Mouse (Mus musculus): ENCODE measurements around the gene Galnt16. TPM values are rescaled to one million over a fixed set of nuclear protein-coding genes. Genes with fewer than 3 reads are reported as not detected.

Galnt16 gene
- polyA plus RNA-seq, 1 experiment from 2014 or later, result 3.7 TPM

DNA sequence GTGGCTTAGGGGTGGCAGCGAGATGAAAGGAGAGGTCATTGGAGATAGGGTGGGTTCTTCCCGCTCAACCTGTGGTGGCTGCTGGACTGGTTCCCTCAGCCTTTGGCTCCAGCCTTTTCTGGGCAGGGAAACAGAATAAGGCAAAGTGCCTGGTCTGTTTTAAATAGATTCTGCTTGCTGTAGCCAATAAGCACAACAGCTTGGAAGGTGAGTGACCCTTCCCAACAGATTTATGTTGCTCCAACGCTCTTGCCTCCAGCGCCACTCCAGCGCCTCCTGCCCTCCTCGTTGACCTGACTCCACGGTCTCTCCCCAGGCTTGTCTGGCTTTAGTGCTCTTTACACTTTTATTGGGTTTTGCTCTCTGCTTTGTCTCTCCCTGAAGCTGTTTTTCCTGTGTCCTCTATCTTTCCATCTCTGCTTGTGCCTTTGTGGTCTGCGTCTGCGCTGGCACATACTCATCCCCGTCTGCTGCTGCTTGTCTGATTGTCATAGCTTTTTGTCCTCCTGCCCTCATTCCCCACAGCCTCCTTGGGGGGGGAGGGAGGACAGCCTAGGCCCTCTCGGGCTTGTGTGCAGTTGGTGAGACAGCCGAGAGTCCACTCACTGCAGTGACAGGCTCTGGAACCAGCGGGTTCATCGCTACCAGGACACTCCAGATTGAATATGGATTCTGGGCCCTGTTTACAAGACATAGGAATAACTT lies 10.9 kb upstream of the Galnt16 start:
- ATAC-seq (ENCODE audit: extremely low read depth, insufficient number of reproducible peaks, low FRiP score, low TSS enrichment), result no peak
- 61% methylated on average over 14 of the region's 14 CpGs for WGBS
- peaks cover 11% of the 10 kb centered on the region; the same call in 1 of the 2 replicates for H3K27me3 ChIP-seq (replicated peaks)
- 0 out of 2 replicates have a peak, but pooled peaks cover 2% of the 10 kb centered on the region for H3K36me3 ChIP-seq
- no peak overlapping the region for H3K4me2 ChIP-seq
- 0 out of 2 replicates have a peak, but pooled peaks cover 3% of the 10 kb centered on the region for H3K4me1 ChIP-seq
- H3K27ac ChIP-seq (replicated peaks), result no peak overlapping the region
- no peak overlapping the region for H3K9ac ChIP-seq
- no peak overlapping the region for H3K4me3 ChIP-seq
- no peaks in the 10 kb centered on the region for H3K9me3 ChIP-seq

GRCm38 (mm10) chr12:80518393-80518756 lies 298 bp downstream of the Galnt16 start:
- peak overlapping the region; percentile 72 for H3K4me3 ChIP-seq
- WGBS, result under 1% methylated on average over 25 of the region's 25 CpGs
- no peak overlapping the region for H3K27ac ChIP-seq (replicated peaks)
- peaks cover 14% of the 10 kb centered on the region for H3K4me1 ChIP-seq
- peaks cover 95% of the 10 kb centered on the region for H3K27me3 ChIP-seq (replicated peaks)
- H3K9me3 ChIP-seq, result no peaks in the 10 kb centered on the region
- peak overlapping the region; percentile 100 for H3K4me2 ChIP-seq
- peak overlapping the region; percentile 76 for H3K9ac ChIP-seq
- no peaks in the 10 kb centered on the region for H3K36me3 ChIP-seq
- 0 out of 2 replicates have a peak, but pooled peaks have one; percentile 21 for ATAC-seq (ENCODE audit: extremely low read depth, insufficient number of reproducible peaks, low FRiP score, low TSS enrichment)

GRCm38 (mm10) chr12:80518757-80519620 lies 912 bp downstream of the Galnt16 start:
- ATAC-seq (ENCODE audit: extremely low read depth, insufficient number of reproducible peaks, low FRiP score, low TSS enrichment), result peak; percentile 21; the same call in 1 of the 2 replicates
- Histone ChIP-seq H3K4me1 (peaks cover 14% of the 10 kb centered on the region), H3K4me2 (peak overlapping the region; percentile 100), H3K4me3 (peak overlapping the region; percentile 72), H3K9me3 (no peaks in the 10 kb centered on the region), H3K27me3 (replicated peaks) (peaks cover 96% of the 10 kb centered on the region), H3K36me3 (no peaks in the 10 kb centered on the region), H3K27ac (replicated peaks) (no peak overlapping the region), H3K9ac (peak overlapping the region; percentile 76)
- under 1% methylated on average over 73 of the region's 90 CpGs for WGBS

DNA sequence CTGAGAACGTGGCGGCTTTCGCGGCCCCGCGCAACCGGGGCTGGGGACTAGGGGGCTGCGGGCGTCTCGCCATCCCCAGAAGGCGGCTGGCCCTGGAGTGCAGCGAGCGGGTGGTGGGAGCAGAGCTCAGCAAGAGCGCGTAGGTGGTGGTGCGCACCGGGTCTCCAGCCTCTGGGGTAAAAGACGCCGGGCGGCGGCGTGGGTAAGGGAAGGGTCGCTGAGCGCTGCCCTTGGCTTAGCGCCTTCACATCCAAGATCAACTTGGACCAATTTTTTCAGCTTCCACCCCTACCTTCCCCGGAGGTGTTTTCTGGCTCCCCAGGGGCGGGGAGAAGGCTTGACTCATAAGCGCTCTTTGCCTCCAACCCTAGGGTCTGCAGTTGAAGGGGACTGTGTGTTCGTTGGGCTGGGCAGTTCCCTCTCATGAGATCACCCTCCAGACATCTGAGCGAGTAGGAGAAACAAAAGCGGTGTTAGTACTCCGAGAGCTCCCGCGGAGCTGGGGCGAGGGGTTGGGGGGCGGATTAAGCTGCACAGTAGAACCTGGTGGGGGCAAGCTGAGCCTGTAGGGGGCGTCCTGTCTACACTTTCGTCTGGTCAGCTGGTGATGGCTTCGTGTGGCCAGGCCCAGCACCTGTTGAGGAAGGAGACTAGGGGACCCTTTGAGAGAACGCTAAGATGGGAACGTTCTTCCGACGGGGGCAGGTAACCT lies 1.7 kb downstream of the Galnt16 start:
- Histone ChIP-seq H3K9ac (peak overlapping the region; percentile 76), H3K36me3 (no peaks in the 10 kb centered on the region), H3K4me2 (peak overlapping the region; percentile 100), H3K27me3 (replicated peaks) (peaks cover 92% of the 10 kb centered on the region), H3K4me3 (peak overlapping the region; percentile 72), H3K4me1 (peaks cover 16% of the 10 kb centered on the region), H3K9me3 (no peaks in the 10 kb centered on the region), H3K27ac (replicated peaks) (no peak overlapping the region)
- ATAC-seq (ENCODE audit: extremely low read depth, insufficient number of reproducible peaks, low FRiP score, low TSS enrichment), result no peak
- WGBS, result 1% methylated on average over 43 of the region's 43 CpGs

DNA sequence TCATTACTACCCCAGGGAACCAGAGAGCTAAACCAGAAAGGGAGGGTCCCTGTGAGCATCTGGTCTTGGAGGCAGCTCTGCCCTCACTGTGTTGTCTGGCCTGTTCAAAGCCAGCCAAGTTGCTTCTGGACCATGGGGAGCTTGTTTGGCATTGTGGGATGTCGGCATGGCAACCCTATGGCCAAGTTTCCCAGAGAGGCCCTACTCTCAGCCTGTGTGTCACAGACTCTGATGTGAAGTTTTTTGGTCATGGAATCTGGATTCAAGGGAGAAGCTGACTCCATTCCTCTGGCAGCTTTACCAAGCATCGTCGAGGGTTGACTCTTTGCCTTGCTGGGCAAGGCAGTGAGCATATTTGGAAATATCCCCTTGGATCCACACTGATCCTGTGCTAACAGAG lies 3.9 kb downstream of the Galnt16 start:
- H3K27me3 ChIP-seq (replicated peaks), result peaks cover 77% of the 10 kb centered on the region
- H3K4me1 ChIP-seq, result peaks cover 19% of the 10 kb centered on the region
- WGBS, result 70% methylated on average over 3 of the region's 3 CpGs
- no peaks in the 10 kb centered on the region for H3K36me3 ChIP-seq
- H3K4me2 ChIP-seq, result no peak overlapping the region
- H3K4me3 ChIP-seq, result no peak overlapping the region
- no peak for ATAC-seq (ENCODE audit: extremely low read depth, insufficient number of reproducible peaks, low FRiP score, low TSS enrichment)
- H3K9ac ChIP-seq, result no peak overlapping the region
- H3K9me3 ChIP-seq, result no peaks in the 10 kb centered on the region
- no peak overlapping the region for H3K27ac ChIP-seq (replicated peaks)

GRCm38 (mm10) chr12:80524276-80524921 lies 6.3 kb downstream of the Galnt16 start:
- ATAC-seq (ENCODE audit: extremely low read depth, insufficient number of reproducible peaks, low FRiP score, low TSS enrichment), result no peak
- Histone ChIP-seq H3K36me3 (no peaks in the 10 kb centered on the region), H3K9me3 (no peaks in the 10 kb centered on the region), H3K27ac (replicated peaks) (no peak overlapping the region), H3K27me3 (replicated peaks) (peaks cover 57% of the 10 kb centered on the region), H3K4me3 (no peak overlapping the region), H3K4me2 (no peak overlapping the region), H3K4me1 (peaks cover 12% of the 10 kb centered on the region), H3K9ac (no peak overlapping the region)
- 27% methylated on average over 12 of the region's 12 CpGs for WGBS

DNA sequence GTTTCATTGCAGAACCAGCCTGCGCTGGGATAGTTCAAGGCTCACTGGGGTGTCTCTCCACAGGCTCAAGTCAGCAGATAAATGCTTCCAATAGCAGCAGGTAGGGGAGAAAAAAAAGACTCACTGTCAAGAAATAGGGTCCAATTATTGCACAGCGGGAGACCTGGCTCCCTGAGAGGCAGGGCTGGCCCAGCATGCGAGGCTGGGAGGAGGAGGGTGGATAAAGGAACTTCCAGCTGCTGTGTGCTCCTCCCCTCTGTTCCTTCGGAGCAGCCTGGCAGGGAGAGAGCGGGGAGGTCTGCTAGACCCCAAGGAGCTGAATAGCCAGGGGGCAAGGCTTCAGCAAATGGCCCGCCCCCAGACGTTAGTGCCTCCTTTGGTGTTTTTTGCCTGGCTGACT lies 7.4 kb downstream of the Galnt16 start:
- Histone ChIP-seq H3K4me3 (no peak overlapping the region), H3K4me2 (no peak overlapping the region), H3K4me1 (peaks cover 7% of the 10 kb centered on the region; the same call in 1 of the 2 replicates), H3K36me3 (no peaks in the 10 kb centered on the region), H3K9ac (no peak overlapping the region), H3K9me3 (no peaks in the 10 kb centered on the region), H3K27me3 (replicated peaks) (peaks cover 46% of the 10 kb centered on the region), H3K27ac (replicated peaks) (no peak overlapping the region)
- no peak for ATAC-seq (ENCODE audit: extremely low read depth, insufficient number of reproducible peaks, low FRiP score, low TSS enrichment)
- WGBS, result 27% methylated on average over 7 of the region's 7 CpGs

DNA sequence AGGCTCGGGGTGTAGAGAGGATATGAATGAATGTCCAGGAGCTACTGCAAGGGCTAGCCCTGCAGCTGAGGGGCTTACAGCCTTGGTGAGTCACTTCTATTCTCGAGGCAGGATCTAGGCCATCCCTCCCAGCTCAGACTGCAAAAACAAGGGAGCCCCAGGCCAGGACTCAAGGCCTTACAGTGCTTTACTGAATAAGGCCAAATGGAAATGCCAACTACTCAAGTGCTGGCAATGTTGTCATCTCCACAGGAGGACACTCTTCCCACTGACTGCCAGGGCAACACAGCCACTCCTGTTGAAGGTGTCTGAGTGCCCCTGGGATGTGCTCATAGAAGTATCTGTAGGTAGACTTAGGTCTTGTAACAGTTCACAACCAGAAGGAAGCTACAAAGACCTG lies 8.4 kb downstream of the Galnt16 start:
- 66% methylated on average over 2 of the region's 2 CpGs for WGBS
- H3K27ac ChIP-seq (replicated peaks), result no peak overlapping the region
- no peak overlapping the region for H3K4me3 ChIP-seq
- no peak overlapping the region for H3K9ac ChIP-seq
- ATAC-seq (ENCODE audit: extremely low read depth, insufficient number of reproducible peaks, low FRiP score, low TSS enrichment), result no peak
- no peaks in the 10 kb centered on the region for H3K9me3 ChIP-seq
- peaks cover 16% of the 10 kb centered on the region for H3K4me1 ChIP-seq
- H3K4me2 ChIP-seq, result no peak overlapping the region
- H3K36me3 ChIP-seq, result no peaks in the 10 kb centered on the region
- H3K27me3 ChIP-seq (replicated peaks), result peaks cover 36% of the 10 kb centered on the region

- Histone ChIP-seq H3K4me2 (no peak overlapping the region), H3K9ac (no peak overlapping the region), H3K4me3 (no peak overlapping the region), H3K27ac (replicated peaks) (no peak overlapping the region), H3K27me3 (replicated peaks) (peaks cover 26% of the 10 kb centered on the region), H3K9me3 (no peaks in the 10 kb centered on the region), H3K4me1 (peaks cover 22% of the 10 kb centered on the region), H3K36me3 (no peaks in the 10 kb centered on the region)
- WGBS, result 76% methylated on average over 5 of the region's 5 CpGs
- ATAC-seq (ENCODE audit: extremely low read depth, insufficient number of reproducible peaks, low FRiP score, low TSS enrichment), result no peak
Measured at GRCm38 (mm10) chr12:80527727-80528389, 9.8 kb downstream of the Galnt16 start.

DNA sequence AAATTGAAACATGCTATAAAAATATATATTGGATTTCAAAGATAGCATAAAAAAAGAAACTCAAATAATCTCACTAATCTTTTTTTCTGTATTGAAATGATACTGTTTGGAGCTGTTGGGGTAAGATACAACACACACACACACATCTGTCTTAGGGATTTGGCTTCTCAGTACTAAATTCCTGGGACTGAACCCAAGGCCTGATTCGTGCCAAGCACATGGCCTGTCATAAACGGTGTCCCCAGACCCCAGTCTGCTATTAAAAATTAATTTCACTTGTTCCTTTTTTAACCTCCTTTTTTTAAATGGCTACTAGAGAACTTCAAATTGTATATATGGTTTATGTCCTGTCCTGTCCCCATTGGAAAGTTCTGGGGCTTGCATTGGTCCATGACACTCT lies 12.0 kb downstream of the Galnt16 start:
- Histone ChIP-seq H3K9ac (no peak overlapping the region), H3K4me3 (no peak overlapping the region), H3K27ac (replicated peaks) (no peak overlapping the region), H3K36me3 (no peaks in the 10 kb centered on the region), H3K4me2 (no peak overlapping the region), H3K4me1 (peaks cover 19% of the 10 kb centered on the region), H3K27me3 (replicated peaks) (peaks cover 11% of the 10 kb centered on the region), H3K9me3 (no peaks in the 10 kb centered on the region)
- 76% methylated on average over 2 of the region's 2 CpGs for WGBS
- ATAC-seq (ENCODE audit: extremely low read depth, insufficient number of reproducible peaks, low FRiP score, low TSS enrichment), result no peak
